Mouse (Mus musculus) retina, postnatal 1 day (tissue): Measurements from ENCODE around the gene Olfr1417.
A peak's percentile ranks its signal among the peaks of the same experiment; 100 is the strongest.
"Not testable (repeated sequence)": the region's sequence is repeated elsewhere in the genome, so short reads cannot be mapped to it uniquely, and the experiment has no call there.

Source experiments
- DNase-seq: peaks from one replicate; pipeline ENCODE4 v3.0.0-alpha.2; 2012

The Olfr1417 gene

GRCm38 (mm10) chr19:11839119-11839518 is at the start of gene Olfr1417:
Olfr1417 (minus strand) TSS chr19:11839219.
- DNase-seq, result no peak

- DNase-seq, result no peak
Observed at GRCm38 (mm10) chr19:11886265-11886664, 47.2 kb upstream of the Olfr1417 start, which contains the start of gene Olfr1420. Olfr1420 (plus strand) TSS chr19:11886565.

GRCm38 (mm10) chr19:11878404-11878803 is 39.4 kb upstream of the Olfr1417 start:
- DNase-seq, result not testable (repeated sequence)

GRCm38 (mm10) chr19:11875006-11875405 is 36.0 kb upstream of the Olfr1417 start, which contains the start of gene Olfr1419:
Olfr1419 (minus strand) TSS chr19:11875106.
- no peak for DNase-seq

GRCm38 (mm10) chr19:11867837-11868236 is 28.8 kb upstream of the Olfr1417 start:
- DNase-seq, result no peak

GRCm38 (mm10) chr19:11860966-11861365 is 21.9 kb upstream of the Olfr1417 start, which contains the start of gene Olfr1418:
Olfr1418 (minus strand) TSS chr19:11861066.
- DNase-seq, result no peak

GRCm38 (mm10) chr19:11856506-11856905 is 17.5 kb upstream of the Olfr1417 start:
- no peak for DNase-seq

GRCm38 (mm10) chr19:11854821-11855220 is 15.8 kb upstream of the Olfr1417 start:
- no peak for DNase-seq

GRCm38 (mm10) chr19:11852652-11853051 is 13.6 kb upstream of the Olfr1417 start:
- DNase-seq, result no peak

- no peak for DNase-seq
Observed at GRCm38 (mm10) chr19:11846333-11846732, 7.3 kb upstream of the Olfr1417 start.

GRCm38 (mm10) chr19:11823346-11824065 is 15.5 kb downstream of the Olfr1417 start:
- DNase-seq, result no peak

- no peak for DNase-seq
Observed at GRCm38 (mm10) chr19:11820211-11820610, 18.8 kb downstream of the Olfr1417 start.

- DNase-seq, result peak; percentile 92
Observed at GRCm38 (mm10) chr19:11819800-11820199, 19.2 kb downstream of the Olfr1417 start.

GRCm38 (mm10) chr19:11819143-11819700 is 19.8 kb downstream of the Olfr1417 start, which contains the start of gene Stx3:
Stx3 (minus strand) TSS chr19:11819403.
- DNase-seq, result peak; percentile 38

GRCm38 (mm10) chr19:11818199-11819142 is 20.5 kb downstream of the Olfr1417 start:
- peak; percentile 60 for DNase-seq

GRCm38 (mm10) chr19:11817586-11817985 is 21.4 kb downstream of the Olfr1417 start:
- DNase-seq, result peak; percentile 27

GRCm38 (mm10) chr19:11816706-11817105 is 22.3 kb downstream of the Olfr1417 start:
- no peak for DNase-seq

- DNase-seq, result no peak
Observed at GRCm38 (mm10) chr19:11814742-11815333, 24.2 kb downstream of the Olfr1417 start.

GRCm38 (mm10) chr19:11813649-11814048 is 25.4 kb downstream of the Olfr1417 start:
- peak; percentile 77 for DNase-seq

- peak; percentile 7 for DNase-seq
Observed at GRCm38 (mm10) chr19:11813136-11813535, 25.9 kb downstream of the Olfr1417 start.

- peak; percentile 91 for DNase-seq
Observed at GRCm38 (mm10) chr19:11811688-11812365, 27.2 kb downstream of the Olfr1417 start.

- peak; percentile 53 for DNase-seq
Observed at GRCm38 (mm10) chr19:11810856-11811255, 28.2 kb downstream of the Olfr1417 start.
